Comparison of ENCODE assay signal across 7 mouse cellular contexts in the genomic region with DNA sequence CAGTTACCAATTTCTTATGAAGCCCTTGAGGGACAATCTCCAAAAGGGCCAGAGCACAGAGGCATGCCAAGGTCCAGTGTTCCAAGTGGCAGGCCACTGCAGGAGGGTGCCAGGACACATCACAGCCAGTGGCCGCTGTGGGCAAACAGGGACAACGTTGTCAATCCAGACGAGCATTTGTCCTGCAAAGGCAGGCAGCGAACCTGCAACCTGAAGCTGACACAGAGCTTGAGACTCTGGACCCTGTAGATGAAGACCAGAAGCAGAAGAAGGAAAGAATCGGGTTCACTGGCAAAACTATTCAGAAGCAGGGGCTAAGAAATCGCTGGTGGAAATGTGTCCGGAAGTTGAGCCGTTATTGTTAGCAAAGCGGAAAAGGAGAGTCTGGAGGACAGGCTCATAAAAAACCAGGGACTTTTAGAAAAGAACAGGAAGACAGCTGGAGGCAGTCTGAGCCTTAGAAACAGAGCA.
DNase-seq lines count a peak whose midpoint lies in the region; ATAC-seq lines count a peak whose summit lies in the region.

No protein-coding gene starts in this region.

- peak; percentile 16 for DNase-seq in adrenal gland, postnatal 25 days
- DNase-seq in kidney, adult 9 months: peak; percentile 66
- peak; percentile 30 for DNase-seq in lung, postnatal 10 days
- DNase-seq in urinary bladder, postnatal 14 days (ENCODE audit: low spot score): no peak
- DNase-seq in MN1 (ENCODE audit: low spot score): no peak
- no peak for DNase-seq in frontal cortex, postnatal 14 days (ENCODE audit: low spot score in 2 of 2)

- peak; percentile 36 for ATAC-seq in erythroid progenitor cell, adult 5-6 weeks (replicated peaks; ENCODE audit: low FRiP score, poor library complexity, severe bottlenecking)

Comparison
In these comparisons a context has a peak if more than half of its experiments do, and no peak if none do; other contexts are left out.
1. DNase-seq: peak in adrenal gland, postnatal 25 days (single experiment), kidney, adult 9 months (single experiment) and lung, postnatal 10 days (single experiment); none in urinary bladder, postnatal 14 days (single experiment), MN1 (single experiment) and frontal cortex, postnatal 14 days (0 of 2).